Mouse (Mus musculus): Measurements from ENCODE around the gene Cox6b2.

DNA sequence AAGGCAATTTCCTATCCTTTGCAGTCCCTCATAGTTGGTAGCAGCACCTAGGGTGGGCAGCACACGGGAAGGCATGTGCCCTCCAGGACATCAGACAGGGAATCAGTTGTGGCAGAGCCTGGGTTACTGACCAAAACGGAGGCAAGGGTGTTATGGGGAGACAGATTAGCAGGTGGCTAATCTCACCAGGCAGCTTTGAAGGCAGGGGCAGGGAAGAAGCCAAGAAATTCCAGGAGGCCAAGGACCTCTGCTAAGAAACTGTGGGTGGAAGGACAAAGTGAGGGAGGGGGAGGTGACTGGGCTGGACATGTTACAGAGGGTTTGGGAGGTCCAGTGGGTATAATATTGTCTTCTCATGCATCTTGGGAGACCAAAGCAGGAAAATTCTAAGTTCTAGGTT lies 9.5 kb downstream of the Cox6b2 start:
- TF ChIP-seq POLR2A (IDR thresholded peaks at IDR 0.05; ENCODE audit: borderline replicate concordance, low read depth, low read length) = no peak
- no peak for TF ChIP-seq CTCF (IDR thresholded peaks at IDR 0.05; ENCODE audit: low read depth, low read length)
